ENCODE assay signal across 37 mouse cellular contexts in the genomic region with DNA sequence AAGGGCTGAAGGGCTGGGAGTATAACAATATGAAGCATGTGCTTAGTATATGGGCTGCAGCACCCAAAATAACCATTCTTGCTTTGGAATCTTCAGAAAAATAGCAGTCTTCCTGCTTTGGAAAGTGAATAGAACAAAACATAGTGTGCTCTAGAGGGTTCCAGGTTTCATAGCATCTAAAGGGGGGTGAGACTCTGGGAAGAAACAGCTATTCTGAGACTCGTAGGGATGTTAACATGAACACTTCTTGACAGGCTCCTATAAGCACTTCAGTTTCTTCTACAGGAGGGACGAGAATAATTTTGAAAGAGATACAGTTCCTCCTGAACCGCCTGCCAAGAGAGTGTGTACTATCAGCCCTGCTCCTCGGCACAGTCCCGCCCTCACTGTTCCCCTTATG. TPM values are rescaled to one million over a fixed set of nuclear protein-coding genes. Genes with fewer than 3 reads are reported as not detected.
"Had no signal": no experiment of that assay in that cellular context is flagged by ENCODE, and none has a peak within 500 bp of the region (broad histone marks: within the 10 kb centered on the region; RNA-seq: fewer than 3 reads in every experiment).

No protein-coding gene starts in this region.

- H3K4me3 ChIP-seq: gastrocnemius, adult 2 months; heart, embryonic 10.5 days; heart, embryonic 12.5 days; hindbrain, embryonic 10.5 days; hindbrain, embryonic 12.5 days; intestine, embryonic 15.5 days; limb, embryonic 13.5 days; limb, embryonic 15.5 days; liver, embryonic 12.5 days had no signal

- DNase-seq: gastrocnemius, adult 2 months; gastrocnemius, postnatal 10 days; gastrocnemius, postnatal 25 days; heart, adult 18-20 months; heart, postnatal 10 days; heart, postnatal 4 days; kidney, adult 18-20 months; kidney, adult 8-10 months; kidney, postnatal 10 days; kidney, postnatal 25 days; kidney, postnatal 4 days; left cerebral cortex, postnatal 4 days had no signal

- H3K27me3 ChIP-seq: heart, embryonic 12.5 days; hindbrain, embryonic 12.5 days; intestine, embryonic 15.5 days; limb, embryonic 13.5 days; limb, embryonic 15.5 days; liver, embryonic 12.5 days had no signal

- H3K9me3 ChIP-seq: heart, embryonic 10.5 days; heart, embryonic 12.5 days; hindbrain, embryonic 10.5 days; hindbrain, embryonic 12.5 days; intestine, embryonic 15.5 days; limb, embryonic 13.5 days; limb, embryonic 15.5 days; liver, embryonic 12.5 days had no signal

- H3K27ac ChIP-seq: gastrocnemius, adult 2 months; heart, embryonic 10.5 days; hindbrain, embryonic 10.5 days; hindbrain, embryonic 12.5 days; hindbrain, embryonic 14.5 days; intestine, embryonic 15.5 days; limb, embryonic 13.5 days; limb, embryonic 15.5 days; liver, embryonic 12.5 days; liver, embryonic 14.5 days had no signal

- H3K4me2 ChIP-seq: heart, embryonic 12.5 days; hindbrain, embryonic 12.5 days; hindbrain, embryonic 14.5 days; intestine, embryonic 15.5 days; limb, embryonic 13.5 days; limb, embryonic 15.5 days; liver, embryonic 12.5 days had no signal

- H3K4me1 ChIP-seq: heart, embryonic 10.5 days; heart, embryonic 12.5 days; hindbrain, embryonic 10.5 days; hindbrain, embryonic 12.5 days; intestine, embryonic 15.5 days; limb, embryonic 13.5 days; limb, embryonic 15.5 days; liver, embryonic 12.5 days had no signal

- ATAC-seq: hindbrain, embryonic 16.5 days; inflammation-experienced regulatory T-cells, adult 6 months; intestine, embryonic 15.5 days; intestine, postnatal 0 days; liver, embryonic 12.5 days had no signal

- H3K9ac ChIP-seq: heart, embryonic 12.5 days; hindbrain, embryonic 12.5 days; hindbrain, embryonic 14.5 days; intestine, embryonic 15.5 days; limb, embryonic 13.5 days; limb, embryonic 15.5 days; liver, embryonic 12.5 days; liver, embryonic 14.5 days had no signal

- H3K36me3 ChIP-seq: intestine, embryonic 15.5 days had no signal

RNA-seq across cellular contexts. Expression of gene 1700003F12Rik, which starts 29.5 kb away (rescaled TPM):
- total RNA-seq: gastrocnemius, adult 2 months; gastrocnemius, postnatal 25 days; granulocyte monocyte progenitor cell, adult 5-6 weeks; heart, adult 18-20 months; heart, adult 8-10 months; heart, postnatal 25 days; liver, adult 2 months had no signal
- polyA plus RNA-seq: inflammation-experienced regulatory T-cells, adult 6 months had no signal

RNA-seq across cellular contexts. Expression of gene Actl10, which starts 34.2 kb away (rescaled TPM):
- total RNA-seq: gastrocnemius, adult 2 months; gastrocnemius, postnatal 10 days; gastrocnemius, postnatal 25 days; granulocyte monocyte progenitor cell, adult 5-6 weeks; heart, adult 18-20 months; heart, adult 8-10 months; heart, postnatal 25 days; layer of hippocampus, adult 18-20 months; layer of hippocampus, postnatal 10 days; layer of hippocampus, postnatal 25 days; left cerebral cortex, adult 18-20 months; left cerebral cortex, postnatal 14 days had no signal
- polyA plus RNA-seq: frontal cortex, adult 2 months; heart, embryonic 14.5 days; inflammation-experienced regulatory T-cells, adult 6 months; intestine, postnatal 0 days; kidney, embryonic 14.5 days; liver, adult 2 months; liver, embryonic 14.5 days had no signal
